Mouse (Mus musculus) gastrocnemius, postnatal 4 days (tissue): ENCODE data around the gene Ceacam1. TPM values are rescaled to one million over a fixed set of nuclear protein-coding genes. Genes with fewer than 3 reads are reported as not detected.

ENCODE experiments used
- DNase-seq, 2 experiments: peaks; one replicate each; pipeline ENCODE4 v3.0.0; 2021 to 2022; ENCODE audit warnings: low spot score in 2 of 2, mixed read lengths in 2 of 2
- total RNA-seq, 2 experiments: library from RNA; stranded (reverse); gene quantifications; 2 replicates each; pipeline ENCODE4 v1.2.3; 2021

Ceacam1 gene
- total RNA-seq, 2 experiments from 2014 or later = 5.5 to 6.1 TPM

- no peak for DNase-seq
Measured at GRCm38 (mm10) chr7:25412833-25413441, 64.5 kb downstream of the Ceacam1 start, which contains the start of gene Cxcl17. Gene Cxcl17, minus strand, starts transcription at chr7:25412886.

DNA sequence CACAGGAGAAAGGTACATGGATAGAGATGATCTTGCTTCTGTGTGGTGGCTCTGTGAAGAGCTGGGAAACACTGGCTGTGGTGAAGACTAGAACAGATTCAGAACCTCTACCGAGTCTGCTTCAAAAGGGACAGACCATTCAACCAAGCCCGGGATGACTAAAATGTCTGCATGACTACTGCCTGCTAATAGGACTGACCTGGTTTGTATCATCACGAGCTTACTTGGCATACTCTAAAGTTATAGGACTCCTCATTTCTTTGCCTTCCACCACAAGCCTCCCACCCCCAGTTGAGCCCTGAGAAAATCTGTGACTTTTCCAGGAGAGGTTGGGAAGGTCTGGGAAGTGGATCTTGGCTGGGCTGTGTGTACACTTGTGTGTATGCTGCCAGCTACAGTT lies 65.5 kb downstream of the Ceacam1 start:
- DNase-seq = no peak

Other genes starting within 250 kb of the Ceacam1 start
- gene Gsk3a, start 239.8 kb downstream of the Ceacam1 start, total RNA-seq = 10 to 100 TPM; 62.8 to 63.2 TPM
- gene Erf, start 226.8 kb downstream of the Ceacam1 start, total RNA-seq = 10 to 100 TPM; 32.7 to 34.6 TPM
- 100 to 1,000 TPM; 107 to 113 TPM for gene Cic, start 209.9 kb downstream of the Ceacam1 start, total RNA-seq
- gene Pafah1b3, start 179.6 kb downstream of the Ceacam1 start, total RNA-seq = 10 to 100 TPM; 27.1 to 33.1 TPM
- not detected for gene Prr19, start 176.2 kb downstream of the Ceacam1 start, total RNA-seq
- gene Tmem145, start 171.5 kb downstream of the Ceacam1 start, total RNA-seq = under 1 TPM; 0.23 to 0.29 TPM
- gene Megf8, start 160.4 kb downstream of the Ceacam1 start, total RNA-seq = 10 to 100 TPM; 34.9 to 40.4 TPM
- gene Cnfn, start 107.9 kb downstream of the Ceacam1 start, total RNA-seq = not detected
- gene Lipe, start 78.9 kb downstream of the Ceacam1 start, total RNA-seq = 10 to 100 TPM; 25.4 to 37.7 TPM
- gene Cxcl17, start 64.7 kb downstream of the Ceacam1 start, total RNA-seq = not detected
- 1 to 10 TPM in 1 of 2 experiments, under 1 TPM in 1; 0.47 to 1.3 TPM for gene Ceacam2, start 62.3 kb upstream of the Ceacam1 start, total RNA-seq
- gene Erich4, start 138.3 kb upstream of the Ceacam1 start, total RNA-seq = not detected
- 10 to 100 TPM; 20.1 to 23.1 TPM for gene Dmac2, start 141.8 kb upstream of the Ceacam1 start, total RNA-seq
- 1 to 10 TPM; 4.2 to 4.8 TPM for gene B3gnt8, start 149.1 kb upstream of the Ceacam1 start, total RNA-seq
- 10 to 100 TPM; 55.6 to 55.8 TPM for gene Bckdha, start 181.4 kb upstream of the Ceacam1 start, total RNA-seq
- gene Exosc5, start 181.6 kb upstream of the Ceacam1 start, total RNA-seq = 10 to 100 TPM; 24.5 to 25.7 TPM
- not detected for gene Tmem91, start 197.6 kb upstream of the Ceacam1 start, total RNA-seq
- gene B9d2, start 203.2 kb upstream of the Ceacam1 start, total RNA-seq = 10 to 100 TPM; 12.1 to 12.9 TPM
- 10 to 100 TPM; 21.4 to 24.6 TPM for gene Tgfb1, start 209.4 kb upstream of the Ceacam1 start, total RNA-seq
- gene Ccdc97, start 241.5 kb upstream of the Ceacam1 start, total RNA-seq = 10 to 100 TPM; 34.5 to 39.4 TPM